Mouse (Mus musculus): ENCODE results near the gene Zc3h7b. TPM values are rescaled to one million over a fixed set of nuclear protein-coding genes. Genes with fewer than 3 reads are reported as not detected.
A peak's percentile ranks its signal among the peaks of the same experiment; 100 is the strongest.
"Not testable (repeated sequence)": the region's sequence is repeated elsewhere in the genome, so short reads cannot be mapped to it uniquely, and the experiment has no call there.

Zc3h7b gene
- total RNA-seq, 1 experiment from 2014 or later: 14.5 TPM

DNA sequence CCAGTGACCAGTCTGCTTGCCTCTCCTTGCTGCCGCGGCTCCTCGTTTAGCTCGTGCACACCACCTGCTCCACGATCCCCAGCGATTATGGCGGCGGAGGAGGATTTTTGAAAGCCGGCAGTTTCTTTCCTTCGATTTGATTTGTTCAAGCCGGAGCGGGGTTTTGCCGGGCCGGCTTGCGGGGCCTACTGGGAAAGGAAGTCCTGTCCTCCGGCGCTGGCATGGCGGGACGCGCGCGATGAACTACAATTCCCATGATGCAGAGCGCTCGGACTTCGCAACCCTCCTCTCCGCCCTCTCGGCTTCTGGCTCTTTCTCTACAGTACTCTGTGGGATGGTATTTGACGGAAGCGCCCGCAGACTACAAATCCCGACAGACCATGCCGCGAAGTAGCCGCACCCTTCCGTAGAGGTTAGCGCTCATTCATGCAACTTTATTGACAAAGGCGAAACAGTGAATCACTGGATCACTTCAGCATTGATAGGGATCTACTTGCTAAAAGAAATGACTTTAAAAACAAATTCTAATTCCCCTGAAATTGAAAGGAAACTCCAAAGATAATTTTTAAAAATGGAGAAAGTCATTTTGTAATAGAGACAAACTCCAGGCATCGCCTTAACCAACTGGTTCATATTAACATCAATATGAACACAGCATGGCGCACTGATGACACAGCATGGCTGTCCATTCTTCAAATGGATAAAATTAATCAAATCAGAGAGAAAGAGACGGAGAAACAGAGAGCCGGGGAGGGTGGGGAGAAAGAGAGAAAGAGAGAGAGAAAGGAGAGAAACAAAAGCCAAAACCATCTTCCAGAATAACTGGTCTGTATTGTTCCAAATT is 14.8 kb upstream of the Zc3h7b start:
- peak; percentile 99 for ATAC-seq (ENCODE audit: extremely low read depth, insufficient number of reproducible peaks, low FRiP score, poor library complexity, severe bottlenecking)

DNA sequence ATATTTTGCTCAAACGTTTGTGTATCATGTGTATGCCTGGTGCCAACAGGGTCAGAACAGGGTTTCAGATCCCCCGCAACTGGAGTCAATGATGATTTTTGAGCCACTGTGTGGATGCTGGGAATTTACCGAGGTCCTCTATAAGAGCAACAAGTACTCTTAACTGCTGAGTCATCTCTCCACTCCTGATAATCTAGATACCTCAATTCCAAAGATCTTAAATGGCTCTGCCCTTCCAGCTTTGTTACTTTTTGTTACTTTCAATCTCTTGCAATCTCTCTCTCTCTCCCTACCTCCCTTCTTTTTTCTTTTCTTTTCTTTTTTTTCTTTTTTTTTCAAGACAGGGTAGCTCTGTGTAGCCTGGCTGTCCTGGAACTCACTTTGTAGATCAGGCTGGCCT is 9.8 kb upstream of the Zc3h7b start:
- ATAC-seq (ENCODE audit: extremely low read depth, insufficient number of reproducible peaks, low FRiP score, poor library complexity, severe bottlenecking): no peak

DNA sequence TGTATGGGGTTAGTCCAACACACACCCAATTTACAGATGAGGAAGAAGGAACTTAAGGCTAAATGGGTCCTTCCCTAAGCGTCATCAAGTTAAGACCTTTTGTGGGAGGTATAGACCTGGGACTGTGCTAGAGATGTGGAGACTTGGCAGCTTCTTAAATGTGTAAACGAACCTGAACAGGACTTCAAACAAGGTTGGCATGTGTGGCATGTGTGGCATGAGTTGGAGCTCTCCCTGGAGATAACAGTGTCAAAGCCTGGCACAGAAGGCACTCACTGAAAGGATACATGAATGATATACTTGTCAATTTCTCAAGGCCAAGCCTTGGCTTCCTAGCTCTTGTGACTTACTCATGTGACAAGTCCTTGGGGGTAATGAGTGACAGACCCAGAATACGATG is 5.6 kb upstream of the Zc3h7b start:
- no peak for ATAC-seq (ENCODE audit: extremely low read depth, insufficient number of reproducible peaks, low FRiP score, poor library complexity, severe bottlenecking)

DNA sequence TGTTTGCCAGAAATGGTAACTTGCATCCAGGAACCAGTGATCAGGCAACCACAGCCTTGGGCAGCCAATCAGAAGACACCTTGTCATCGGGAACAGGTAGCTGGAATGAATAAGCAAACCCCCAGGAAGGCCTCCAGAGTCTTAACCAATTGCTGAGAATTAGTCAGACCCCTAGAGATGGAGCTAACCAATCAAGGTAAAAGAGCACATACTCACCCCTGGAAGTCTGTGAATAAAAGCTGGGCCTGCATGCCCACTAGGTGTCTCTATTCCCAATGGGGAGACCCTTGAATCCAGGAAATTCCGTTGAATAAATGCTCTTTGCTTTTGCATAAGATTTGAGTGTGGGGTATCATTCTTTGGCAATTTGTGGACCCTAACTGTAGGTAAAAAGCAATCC is 4.9 kb upstream of the Zc3h7b start:
- no peak for ATAC-seq (ENCODE audit: extremely low read depth, insufficient number of reproducible peaks, low FRiP score, poor library complexity, severe bottlenecking)

DNA sequence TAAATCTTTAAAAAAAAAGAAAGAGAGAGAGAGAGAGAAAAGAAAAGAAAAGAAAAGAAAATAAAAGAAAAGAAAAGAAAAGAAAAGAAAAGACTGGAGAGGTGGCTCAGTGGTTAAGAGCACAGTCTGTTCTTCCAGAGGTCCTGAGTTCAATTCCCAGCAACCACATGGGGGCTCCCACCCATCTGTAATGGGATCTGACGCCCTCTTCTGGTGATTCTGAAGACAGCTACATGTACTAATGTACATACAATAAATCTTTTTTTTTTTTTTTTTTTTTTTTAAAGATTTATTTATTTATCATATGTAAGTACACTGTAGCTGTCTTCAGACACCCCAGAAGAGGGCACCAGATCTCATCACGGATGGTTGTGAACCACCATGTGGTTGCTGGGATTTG is 2.5 kb upstream of the Zc3h7b start:
- not testable (repeated sequence) for ATAC-seq (ENCODE audit: extremely low read depth, insufficient number of reproducible peaks, low FRiP score, poor library complexity, severe bottlenecking)

DNA sequence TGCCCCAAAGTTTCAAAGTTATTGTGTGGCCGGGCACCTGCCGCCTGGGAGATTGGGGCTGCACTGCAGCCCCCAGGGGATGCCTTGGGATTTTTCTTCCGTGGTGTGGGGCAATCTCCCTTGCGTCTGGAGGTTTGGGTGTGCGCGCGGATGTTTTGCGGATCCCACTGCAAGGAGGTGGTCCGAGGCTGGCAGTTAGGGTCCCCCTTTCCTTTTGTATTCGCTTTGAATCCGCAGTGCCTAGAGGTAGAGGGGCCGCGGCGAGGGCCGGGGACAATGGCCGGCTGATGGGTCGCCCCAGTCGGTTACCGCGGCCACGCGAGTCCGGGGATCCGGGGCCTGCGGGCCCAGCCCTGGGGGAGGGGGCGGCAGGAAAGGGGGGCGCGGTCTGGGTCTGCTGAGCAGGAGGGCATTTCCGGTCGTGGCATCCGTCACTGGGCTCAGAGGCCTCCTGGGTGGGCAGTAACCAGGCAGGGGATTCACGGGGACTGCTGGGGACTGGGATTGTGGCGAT is 801 bp downstream of the Zc3h7b start:
- peak; percentile 30; the same call in 1 of the 2 replicates for ATAC-seq (ENCODE audit: extremely low read depth, insufficient number of reproducible peaks, low FRiP score, poor library complexity, severe bottlenecking)

DNA sequence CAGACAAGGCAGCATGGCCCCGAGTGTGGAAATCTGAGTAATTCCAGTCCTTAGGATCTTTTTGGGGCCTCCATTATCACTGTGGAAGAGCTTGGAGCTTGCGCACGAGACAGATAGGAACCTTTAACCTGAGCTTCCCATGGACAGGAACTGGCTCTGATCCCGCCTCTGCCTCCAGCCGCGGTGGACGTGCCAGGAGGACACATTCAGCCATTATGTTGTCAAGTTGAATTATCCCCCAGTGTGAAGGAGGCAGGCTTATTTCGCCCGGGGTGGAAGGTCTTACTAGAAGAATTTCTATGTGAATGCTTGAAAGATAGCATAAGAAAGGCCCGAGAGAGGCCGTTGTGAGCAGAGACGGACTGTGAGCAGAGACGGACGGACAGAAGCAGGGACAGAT is 4.9 kb downstream of the Zc3h7b start:
- no peak for ATAC-seq (ENCODE audit: extremely low read depth, insufficient number of reproducible peaks, low FRiP score, poor library complexity, severe bottlenecking)

DNA sequence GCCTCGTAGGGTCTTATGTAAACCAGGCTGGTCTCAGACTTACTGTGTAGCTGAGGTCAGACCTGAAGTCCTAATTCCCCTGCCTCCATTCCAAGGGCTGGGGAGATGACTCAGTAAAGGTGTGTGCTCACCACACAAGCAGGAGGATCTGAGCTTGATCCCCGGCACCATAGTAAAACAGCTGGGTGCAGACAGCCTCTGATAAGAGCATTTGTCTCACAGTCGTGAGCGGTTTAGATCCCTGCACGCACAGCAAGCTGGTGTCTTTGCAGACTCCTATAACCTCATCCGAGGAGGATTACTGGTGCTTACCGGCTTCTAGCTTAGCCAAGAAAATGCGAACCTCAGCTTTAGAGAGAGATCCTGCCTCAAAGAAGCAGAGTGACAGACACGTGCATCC is 8.8 kb downstream of the Zc3h7b start:
- ATAC-seq (ENCODE audit: extremely low read depth, insufficient number of reproducible peaks, low FRiP score, poor library complexity, severe bottlenecking): no peak

DNA sequence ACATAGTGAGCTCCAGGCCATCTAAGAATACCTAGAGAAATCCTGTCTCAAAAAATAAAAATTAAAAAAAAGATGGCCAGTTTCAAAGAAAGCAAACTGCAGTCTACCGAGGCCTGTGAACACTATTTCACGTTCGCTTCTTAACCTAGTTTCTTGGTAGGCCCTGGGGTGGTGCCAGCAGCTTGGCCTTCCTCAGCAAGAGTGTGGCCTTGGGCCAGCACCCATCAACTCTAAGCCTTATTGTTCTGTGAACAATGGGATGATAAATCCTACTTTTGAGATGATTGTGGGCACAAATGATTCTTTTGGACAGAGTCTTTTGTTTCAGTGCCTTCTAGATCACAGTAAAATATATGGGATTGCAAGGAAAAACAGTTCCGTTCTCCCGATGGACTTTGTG is 13.8 kb downstream of the Zc3h7b start:
- no peak for ATAC-seq (ENCODE audit: extremely low read depth, insufficient number of reproducible peaks, low FRiP score, poor library complexity, severe bottlenecking)

DNA sequence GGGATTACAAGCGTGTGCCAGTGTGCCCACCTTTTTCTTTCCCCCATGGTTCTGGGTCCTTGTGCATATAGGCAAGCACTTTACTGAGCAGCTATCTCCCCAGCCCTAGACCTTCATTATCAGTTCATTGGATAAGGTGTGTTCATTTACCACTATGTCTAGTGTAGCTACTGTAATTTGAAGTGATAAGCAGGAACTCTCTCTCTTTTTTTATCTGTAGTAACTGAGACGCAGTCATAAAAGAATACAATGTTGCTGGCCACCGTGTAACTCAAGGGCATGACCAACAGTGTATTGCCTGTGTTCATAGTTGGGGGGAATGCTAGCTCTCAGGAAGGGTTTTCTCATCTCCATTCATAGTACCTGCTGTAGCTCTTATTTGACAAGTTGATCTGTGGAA is 14.7 kb downstream of the Zc3h7b start:
- ATAC-seq (ENCODE audit: extremely low read depth, insufficient number of reproducible peaks, low FRiP score, poor library complexity, severe bottlenecking): no peak

DNA sequence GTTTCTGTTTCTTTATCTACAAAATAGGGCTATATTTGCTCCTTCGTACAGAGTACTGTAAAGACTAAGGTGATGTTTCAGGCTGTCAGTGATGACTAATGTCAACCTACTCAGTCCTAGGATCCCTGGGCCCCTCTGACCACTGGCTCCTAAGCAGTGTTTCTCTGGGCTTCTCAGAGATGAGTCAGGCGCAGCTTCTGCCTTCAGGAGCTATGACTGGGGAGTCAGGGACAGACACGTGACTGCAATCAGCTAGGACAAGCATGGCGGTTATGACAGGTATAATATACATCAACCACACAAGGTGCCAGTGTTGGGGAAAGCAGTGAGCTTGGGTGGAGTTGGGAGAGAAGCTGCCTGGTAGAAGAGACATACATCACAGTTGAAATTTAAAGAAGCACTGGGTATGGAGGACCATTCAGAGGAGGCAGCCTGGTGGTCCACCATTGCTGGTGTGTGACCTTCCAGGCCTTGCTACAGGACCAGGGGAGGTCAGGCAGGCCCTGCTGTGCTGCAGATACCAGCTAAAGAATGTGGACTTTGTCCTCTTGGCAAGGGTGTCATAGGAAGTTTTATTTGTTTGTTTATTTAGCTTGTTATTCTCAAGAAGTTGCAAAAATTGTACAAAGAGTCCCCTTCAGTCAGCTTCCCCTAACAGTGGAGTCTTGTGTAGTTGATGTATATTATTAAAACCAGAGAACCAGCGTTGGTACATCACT is 15.7 kb downstream of the Zc3h7b start:
- no peak for ATAC-seq (ENCODE audit: extremely low read depth, insufficient number of reproducible peaks, low FRiP score, poor library complexity, severe bottlenecking)

DNA sequence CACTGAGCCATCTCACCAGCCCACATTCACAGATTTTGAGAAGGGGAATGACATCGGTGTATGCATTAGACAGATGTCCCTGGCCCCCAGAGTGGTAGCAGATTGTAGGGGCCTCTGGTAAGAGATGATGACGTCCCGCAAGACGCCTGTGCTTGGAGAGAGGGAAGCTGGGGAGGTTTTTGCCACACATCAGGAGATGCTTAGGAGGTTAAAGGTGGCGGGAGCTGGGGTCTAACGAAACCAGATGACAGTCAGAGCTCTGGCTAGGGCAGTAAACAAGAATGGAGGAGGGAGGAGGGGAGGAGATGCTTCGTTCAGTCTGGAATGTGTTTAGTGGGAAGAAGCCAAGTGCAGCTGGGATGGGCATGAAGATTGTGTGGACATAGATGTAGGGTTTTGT is 16.5 kb downstream of the Zc3h7b start:
- no peak for ATAC-seq (ENCODE audit: extremely low read depth, insufficient number of reproducible peaks, low FRiP score, poor library complexity, severe bottlenecking)

DNA sequence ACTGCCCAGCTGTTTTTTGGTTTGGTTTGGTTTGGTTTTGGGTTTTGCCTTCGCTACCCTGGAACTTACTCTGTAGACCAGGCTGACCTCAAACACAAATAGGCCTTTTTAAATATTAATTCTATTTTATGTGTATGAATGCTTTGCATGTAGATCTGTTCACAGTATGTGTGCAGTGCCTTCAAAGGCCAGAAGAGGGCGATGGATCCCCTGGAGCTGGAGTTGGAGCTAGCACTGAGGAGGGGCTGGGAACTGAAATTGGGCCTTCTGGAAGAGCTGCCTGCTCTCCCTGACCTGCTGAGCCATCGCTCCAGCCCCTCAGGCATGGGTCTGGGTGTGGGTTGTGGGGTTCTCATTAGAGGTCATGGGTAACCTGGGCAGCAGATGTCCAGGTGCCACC is 17.1 kb downstream of the Zc3h7b start:
- ATAC-seq (ENCODE audit: extremely low read depth, insufficient number of reproducible peaks, low FRiP score, poor library complexity, severe bottlenecking): no peak

DNA sequence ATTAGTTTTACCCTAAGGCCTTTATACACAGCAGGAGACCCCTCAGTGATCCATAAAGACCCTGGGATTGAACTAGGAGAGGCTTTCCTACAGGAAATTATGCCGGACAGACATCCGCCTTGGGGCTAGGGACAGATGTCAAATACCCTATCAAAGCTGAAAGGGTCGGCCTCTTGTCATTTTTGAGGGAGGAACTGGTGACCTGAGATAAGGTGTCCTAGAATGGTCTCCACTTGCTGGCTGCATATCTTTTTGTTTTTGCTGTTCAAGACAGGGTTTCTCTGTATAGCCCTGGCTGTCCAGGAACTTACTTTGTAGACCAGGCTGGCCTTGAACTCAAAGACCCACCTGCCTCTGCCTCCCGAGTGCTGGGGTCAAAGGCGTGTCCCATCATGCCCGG is 19.7 kb downstream of the Zc3h7b start:
- ATAC-seq (ENCODE audit: extremely low read depth, insufficient number of reproducible peaks, low FRiP score, poor library complexity, severe bottlenecking): no peak

DNA sequence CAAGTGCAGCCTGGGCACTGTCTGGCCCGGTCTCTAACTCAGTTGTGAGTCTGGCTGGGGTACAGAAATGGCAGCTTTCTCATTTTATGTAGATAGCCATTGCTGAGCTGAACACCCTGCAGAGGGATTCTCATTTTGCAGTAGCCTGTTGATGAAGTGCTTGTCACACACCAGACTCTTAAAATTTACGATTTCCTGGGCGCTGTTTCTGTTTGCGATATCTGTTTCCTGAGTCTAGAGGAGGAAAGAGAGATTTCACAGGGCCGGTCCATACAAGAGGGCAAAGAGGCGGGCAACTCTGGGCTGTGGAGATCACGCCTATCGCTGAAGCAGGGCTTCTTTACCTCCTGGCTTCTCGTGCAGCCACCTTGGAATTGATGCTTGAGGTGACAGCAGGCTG is 20.8 kb downstream of the Zc3h7b start:
- no peak for ATAC-seq (ENCODE audit: extremely low read depth, insufficient number of reproducible peaks, low FRiP score, poor library complexity, severe bottlenecking)

DNA sequence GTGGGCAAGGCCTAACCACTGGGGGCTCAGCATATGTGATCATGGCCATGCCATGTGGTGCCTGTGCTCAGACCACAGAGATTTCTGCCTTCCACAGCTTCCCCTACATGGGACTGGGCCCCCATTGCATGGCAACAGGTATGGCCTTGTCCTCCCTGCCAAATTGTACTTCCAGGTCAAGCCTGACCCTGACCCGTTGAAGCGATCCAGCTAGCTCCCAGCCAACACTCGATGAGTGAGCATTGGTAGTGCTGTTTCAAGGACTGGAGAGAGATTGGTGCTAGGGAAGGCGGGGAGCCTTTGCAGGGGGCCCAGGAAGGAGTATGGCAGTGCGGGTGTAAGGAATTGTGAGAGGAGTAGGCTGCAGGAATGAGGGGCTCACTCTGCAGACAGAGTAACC is 21.6 kb downstream of the Zc3h7b start:
- no peak for ATAC-seq (ENCODE audit: extremely low read depth, insufficient number of reproducible peaks, low FRiP score, poor library complexity, severe bottlenecking)

DNA sequence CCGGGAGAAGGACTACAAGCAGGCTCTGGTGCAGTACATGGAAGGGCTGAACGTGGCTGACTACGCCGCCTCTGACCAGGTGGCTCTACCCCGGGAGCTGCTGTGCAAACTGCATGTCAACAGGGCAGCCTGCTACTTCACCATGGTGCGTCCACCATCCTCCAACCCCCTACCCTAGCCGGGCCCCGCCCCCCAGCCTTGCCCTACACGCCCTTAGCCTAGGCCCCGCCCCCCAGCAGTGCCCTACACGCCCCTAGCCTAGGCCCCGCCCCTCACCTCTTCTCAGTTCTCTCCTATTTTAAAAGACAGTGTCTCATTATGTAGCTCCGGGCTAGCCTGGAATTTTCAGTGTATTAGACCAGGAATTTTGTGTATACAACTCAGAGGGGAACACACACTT is 24.2 kb downstream of the Zc3h7b start:
- no peak for ATAC-seq (ENCODE audit: extremely low read depth, insufficient number of reproducible peaks, low FRiP score, poor library complexity, severe bottlenecking)

DNA sequence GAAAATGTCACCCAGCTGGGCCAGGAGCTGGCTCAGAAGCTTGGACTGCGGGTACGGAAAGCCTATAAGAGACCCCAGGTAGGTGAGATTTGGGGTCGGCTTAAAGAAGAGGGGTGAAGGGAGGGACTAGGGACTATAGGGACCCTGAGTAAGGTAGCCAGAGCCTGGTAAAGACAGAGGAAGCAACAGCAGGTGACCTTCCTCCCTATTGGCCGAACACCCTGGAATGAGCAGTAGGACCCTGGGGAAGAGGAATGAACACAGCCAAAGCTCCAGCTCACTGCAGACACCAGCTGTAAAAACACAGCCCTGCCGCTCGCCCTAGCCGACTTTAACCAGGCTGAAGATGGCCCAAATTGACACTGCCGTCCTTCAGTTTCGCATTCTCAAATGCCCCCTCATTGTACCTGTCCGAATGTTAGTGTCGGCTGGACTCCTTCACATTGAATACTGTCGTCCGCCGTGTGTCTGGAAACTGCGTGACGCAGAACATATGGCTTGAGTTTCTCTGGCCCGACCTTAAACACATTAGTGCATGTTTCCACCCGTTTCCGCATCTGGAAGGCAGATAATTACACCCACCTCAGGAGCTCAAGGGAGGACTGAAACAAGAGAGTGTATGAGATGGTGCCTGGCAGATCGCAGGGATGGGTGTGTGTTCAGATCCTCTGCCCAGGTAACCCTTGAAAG is 27.7 kb downstream of the Zc3h7b start:
- no peak for ATAC-seq (ENCODE audit: extremely low read depth, insufficient number of reproducible peaks, low FRiP score, poor library complexity, severe bottlenecking)

DNA sequence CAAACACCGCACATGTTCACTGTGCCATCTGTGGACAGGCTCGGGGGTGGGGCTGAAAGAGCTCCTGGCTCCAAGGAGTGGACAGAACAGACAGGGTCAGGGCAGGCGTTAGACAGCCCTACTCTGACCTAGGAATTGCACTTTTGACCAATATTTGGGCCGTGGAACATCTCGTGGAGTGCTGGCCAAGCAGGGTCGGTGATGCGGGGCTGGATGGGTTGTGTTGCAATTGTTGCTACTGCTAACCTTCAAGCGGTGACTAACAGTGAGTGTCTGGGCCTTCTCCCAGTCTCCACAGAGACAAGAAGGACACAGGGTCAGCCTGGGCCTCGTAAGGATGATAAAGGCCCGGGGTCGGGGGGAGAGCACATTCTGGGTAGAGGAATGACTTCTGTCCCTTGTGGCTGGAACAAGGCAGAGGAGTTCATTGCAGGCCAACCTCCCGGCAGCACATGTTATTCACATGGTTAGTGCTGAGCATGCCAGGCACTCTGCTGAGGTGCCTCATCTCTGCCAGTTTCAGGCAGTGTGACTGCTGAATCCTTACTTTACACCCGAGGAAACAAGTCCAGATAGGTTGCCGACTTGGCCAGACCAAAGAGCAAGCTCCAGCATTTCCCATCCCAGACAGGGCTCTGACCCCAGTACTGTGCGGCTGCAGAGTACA is 29.8 kb downstream of the Zc3h7b start:
- no peak for ATAC-seq (ENCODE audit: extremely low read depth, insufficient number of reproducible peaks, low FRiP score, poor library complexity, severe bottlenecking)

Measured in neutrophil, adult 5-6 weeks (primary cell).